Mouse (Mus musculus): ENCODE measurements around the gene Arl4c. TPM values are rescaled to one million over a fixed set of nuclear protein-coding genes. Genes with fewer than 3 reads are reported as not detected.

The Arl4c gene
- polyA plus RNA-seq, 2 experiments = 0.27 to 0.76 TPM

GRCm38 (mm10) chr1:88662736-88663135 is 39.3 kb downstream of the Arl4c start:
- Histone ChIP-seq H3K36me3 (replicated peaks; ENCODE audit: control insufficient read depth, insufficient read depth, low read depth) (no peaks in the 10 kb centered on the region), H3K9ac (replicated peaks) (no peak overlapping the region), H3K4me1 (replicated peaks; ENCODE audit: control insufficient read depth in 2 of 2, insufficient read depth in 2 of 2, low read length in 1 of 2) (no peaks in the 10 kb centered on the region), H3K9me3 (ENCODE audit: control insufficient read depth, low read length) (no peaks in the 10 kb centered on the region), H3K4me2 (ENCODE audit: low read depth) (no peak overlapping the region), H3K4me3 (ENCODE audit: insufficient read depth in 1 of 2, low read depth in 2 of 2, low read length in 2 of 2) (no peak overlapping the region), H3K27ac (no peak overlapping the region), H3K27me3 (ENCODE audit: control insufficient read depth, insufficient read depth, low read length) (no peaks in the 10 kb centered on the region)
- TF ChIP-seq EP300 (IDR thresholded peaks at IDR 0.05; ENCODE audit: low read depth) = no peak
- no peak for TF ChIP-seq CTCF (IDR thresholded peaks at IDR 0.05; ENCODE audit: low read depth)
- WGBS (ENCODE audit: insufficient replicate concordance) = 51% methylated on average over 5 of the region's 5 CpGs
- DNase-seq (ENCODE audit: low read depth in 3 of 3, low spot score in 3 of 3) = no peak
- no peak for ATAC-seq (ENCODE audit: insufficient read depth)

GRCm38 (mm10) chr1:88661209-88661608 is 40.8 kb downstream of the Arl4c start:
- H3K9me3 ChIP-seq (ENCODE audit: control insufficient read depth, low read length) = no peaks in the 10 kb centered on the region
- TF ChIP-seq EP300 (IDR thresholded peaks at IDR 0.05; ENCODE audit: low read depth) (no peak), CTCF (IDR thresholded peaks at IDR 0.05; ENCODE audit: low read depth) (no peak)
- H3K36me3 ChIP-seq (replicated peaks; ENCODE audit: control insufficient read depth, insufficient read depth, low read depth) = no peaks in the 10 kb centered on the region
- 32% methylated on average over 3 of the region's 3 CpGs for WGBS (ENCODE audit: insufficient replicate concordance)
- H3K27ac ChIP-seq = no peak overlapping the region
- DNase-seq (ENCODE audit: low read depth in 3 of 3, low spot score in 3 of 3) (no peak), ATAC-seq (ENCODE audit: insufficient read depth) (no peak)
- no peak overlapping the region for H3K4me2 ChIP-seq (ENCODE audit: low read depth)
- no peaks in the 10 kb centered on the region for H3K27me3 ChIP-seq (ENCODE audit: control insufficient read depth, insufficient read depth, low read length)
- no peaks in the 10 kb centered on the region for H3K4me1 ChIP-seq (replicated peaks; ENCODE audit: control insufficient read depth in 2 of 2, insufficient read depth in 2 of 2, low read length in 1 of 2)
- no peak overlapping the region for H3K9ac ChIP-seq (replicated peaks)
- no peak overlapping the region for H3K4me3 ChIP-seq (ENCODE audit: insufficient read depth in 1 of 2, low read depth in 2 of 2, low read length in 2 of 2)

GRCm38 (mm10) chr1:88658290-88658857 is 43.6 kb downstream of the Arl4c start:
- no peaks in the 10 kb centered on the region for H3K27me3 ChIP-seq (ENCODE audit: control insufficient read depth, insufficient read depth, low read length)
- H3K9ac ChIP-seq (replicated peaks) = no peak overlapping the region
- TF ChIP-seq EP300 (IDR thresholded peaks at IDR 0.05; ENCODE audit: low read depth) (no peak), CTCF (IDR thresholded peaks at IDR 0.05; ENCODE audit: low read depth) (no peak)
- WGBS (ENCODE audit: insufficient replicate concordance) = 63% methylated on average over 6 of the region's 6 CpGs
- no peak overlapping the region for H3K4me3 ChIP-seq (ENCODE audit: insufficient read depth in 1 of 2, low read depth in 2 of 2, low read length in 2 of 2)
- H3K9me3 ChIP-seq (ENCODE audit: control insufficient read depth, low read length) = no peaks in the 10 kb centered on the region
- H3K4me1 ChIP-seq (replicated peaks; ENCODE audit: control insufficient read depth in 2 of 2, insufficient read depth in 2 of 2, low read length in 1 of 2) = peaks cover 0 to 6% of the 10 kb centered on the region in 2 experiments; a peak in 2 of 4 replicates
- ATAC-seq (ENCODE audit: insufficient read depth) = no peak
- no peak overlapping the region for H3K27ac ChIP-seq
- H3K36me3 ChIP-seq (replicated peaks; ENCODE audit: control insufficient read depth, insufficient read depth, low read depth) = no peaks in the 10 kb centered on the region
- H3K4me2 ChIP-seq (ENCODE audit: low read depth) = no peak overlapping the region
- no peak for DNase-seq (ENCODE audit: low read depth in 3 of 3, low spot score in 3 of 3)

- Histone ChIP-seq H3K9me3 (ENCODE audit: control insufficient read depth, low read length) (no peaks in the 10 kb centered on the region), H3K4me1 (replicated peaks; ENCODE audit: control insufficient read depth in 2 of 2, insufficient read depth in 2 of 2, low read length in 1 of 2) (peaks cover 0 to 6% of the 10 kb centered on the region in 2 experiments; a peak in 2 of 4 replicates), H3K27ac (no peak overlapping the region), H3K27me3 (ENCODE audit: control insufficient read depth, insufficient read depth, low read length) (no peaks in the 10 kb centered on the region), H3K9ac (replicated peaks) (no peak overlapping the region), H3K4me2 (ENCODE audit: low read depth) (no peak overlapping the region), H3K4me3 (ENCODE audit: insufficient read depth in 1 of 2, low read depth in 2 of 2, low read length in 2 of 2) (no peak overlapping the region), H3K36me3 (replicated peaks; ENCODE audit: control insufficient read depth, insufficient read depth, low read depth) (no peaks in the 10 kb centered on the region)
- WGBS (ENCODE audit: insufficient replicate concordance) = 43% methylated on average over 5 of the region's 5 CpGs
- no peak for ATAC-seq (ENCODE audit: insufficient read depth)
- TF ChIP-seq EP300 (IDR thresholded peaks at IDR 0.05; ENCODE audit: low read depth) = no peak
- no peak for DNase-seq (ENCODE audit: low read depth in 3 of 3, low spot score in 3 of 3)
Measured at GRCm38 (mm10) chr1:88656096-88656480, 45.9 kb downstream of the Arl4c start.

- H3K9ac ChIP-seq (replicated peaks) = no peak overlapping the region
- peaks cover 0 to 6% of the 10 kb centered on the region in 2 experiments; a peak in 2 of 4 replicates for H3K4me1 ChIP-seq (replicated peaks; ENCODE audit: control insufficient read depth in 2 of 2, insufficient read depth in 2 of 2, low read length in 1 of 2)
- no peaks in the 10 kb centered on the region for H3K36me3 ChIP-seq (replicated peaks; ENCODE audit: control insufficient read depth, insufficient read depth, low read depth)
- no peak for ATAC-seq (ENCODE audit: insufficient read depth)
- H3K4me2 ChIP-seq (ENCODE audit: low read depth) = no peak overlapping the region
- H3K4me3 ChIP-seq (ENCODE audit: insufficient read depth in 1 of 2, low read depth in 2 of 2, low read length in 2 of 2) = no peak overlapping the region
- no peaks in the 10 kb centered on the region for H3K27me3 ChIP-seq (ENCODE audit: control insufficient read depth, insufficient read depth, low read length)
- no peak overlapping the region for H3K27ac ChIP-seq
- 30% methylated on average over 3 of the region's 3 CpGs for WGBS (ENCODE audit: insufficient replicate concordance)
- TF ChIP-seq EP300 (IDR thresholded peaks at IDR 0.05; ENCODE audit: low read depth) = no peak
- no peak for TF ChIP-seq CTCF (IDR thresholded peaks at IDR 0.05; ENCODE audit: low read depth)
- no peak for DNase-seq (ENCODE audit: low read depth in 3 of 3, low spot score in 3 of 3)
- H3K9me3 ChIP-seq (ENCODE audit: control insufficient read depth, low read length) = no peaks in the 10 kb centered on the region
Measured at GRCm38 (mm10) chr1:88655473-88656095, 46.4 kb downstream of the Arl4c start.

Measured in liver, embryonic 14.5 days (tissue).